Mouse (Mus musculus) fat pad, adult 2 months (tissue): ENCODE results near the gene Uggt2.

Experiments
- DNase-seq: peaks from one replicate; pipeline ENCODE4 v3.0.0-alpha.2; 2011; ENCODE audit warnings: low read depth, low spot score; ENCODE audit errors: extremely low read depth

Gene Uggt2

GRCm38 (mm10) chr14:118936236-118936635 is 163.0 kb downstream of the Uggt2 start:
- DNase-seq, result no peak
